Mouse (Mus musculus) retina, embryonic 14.5 days (tissue): ENCODE data around the gene Art3.

Source experiments
- DNase-seq: peaks from one replicate; pipeline ENCODE4 v3.0.0-alpha.2; 2015; ENCODE audit warnings: low spot score

Gene Art3

DNA sequence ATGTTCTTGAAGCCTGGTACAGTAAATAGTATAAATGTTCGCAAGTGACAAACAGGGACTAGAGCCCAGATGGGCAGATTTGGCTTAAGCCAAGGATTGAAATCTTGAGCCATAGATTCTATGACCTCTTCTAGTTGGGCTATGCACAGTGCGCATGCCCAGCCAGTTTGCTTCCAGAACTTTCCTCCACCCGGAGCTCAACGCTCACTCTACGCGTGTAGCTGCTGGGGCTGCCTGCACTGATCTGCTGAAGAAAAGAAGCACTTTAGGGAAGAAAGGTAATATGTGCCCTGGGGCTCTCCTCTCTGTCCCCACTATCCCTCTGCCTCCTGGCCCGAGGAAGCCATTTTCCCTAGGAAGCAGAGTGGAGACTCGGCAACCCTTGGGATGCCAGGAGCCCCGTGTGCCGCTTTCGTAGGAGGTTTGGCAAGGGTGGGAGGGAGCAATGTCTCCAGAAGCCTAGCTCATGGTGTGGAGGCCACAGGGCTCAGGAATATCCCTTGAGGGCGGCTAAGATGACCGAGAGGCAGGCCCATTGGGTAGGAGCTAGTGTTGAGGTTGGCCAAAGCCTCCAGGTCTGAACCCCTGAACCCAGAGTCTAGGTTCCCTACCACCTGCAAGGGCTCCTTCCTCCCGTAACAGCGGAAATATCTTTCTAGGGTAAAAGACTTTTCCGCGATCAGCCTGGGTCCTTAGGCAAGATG, at the start of gene Art3:
Art3 (plus strand) TSS at position 193 of the 704 bp plus-strand sequence.
- no peak for DNase-seq

DNA sequence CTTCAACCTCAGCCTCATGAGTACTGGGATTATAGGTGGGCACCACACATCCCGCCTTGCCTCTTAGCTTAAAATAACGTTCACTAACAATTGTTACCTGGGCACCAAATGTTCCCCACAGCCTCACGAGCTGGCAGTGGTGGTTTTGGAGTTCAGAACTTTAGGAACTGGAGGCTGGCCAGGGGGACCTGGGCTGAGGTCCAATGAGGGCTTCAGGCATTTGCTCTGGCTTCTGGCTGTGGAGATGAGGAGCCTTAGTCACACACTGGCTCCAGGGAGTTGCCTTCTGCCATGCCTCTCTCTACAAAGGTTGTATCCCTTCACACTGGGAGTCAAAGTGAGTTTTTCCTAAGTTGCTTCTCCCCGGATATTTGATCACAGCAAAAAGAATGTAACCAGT, 49.1 kb upstream of the Art3 start:
- no peak for DNase-seq

DNA sequence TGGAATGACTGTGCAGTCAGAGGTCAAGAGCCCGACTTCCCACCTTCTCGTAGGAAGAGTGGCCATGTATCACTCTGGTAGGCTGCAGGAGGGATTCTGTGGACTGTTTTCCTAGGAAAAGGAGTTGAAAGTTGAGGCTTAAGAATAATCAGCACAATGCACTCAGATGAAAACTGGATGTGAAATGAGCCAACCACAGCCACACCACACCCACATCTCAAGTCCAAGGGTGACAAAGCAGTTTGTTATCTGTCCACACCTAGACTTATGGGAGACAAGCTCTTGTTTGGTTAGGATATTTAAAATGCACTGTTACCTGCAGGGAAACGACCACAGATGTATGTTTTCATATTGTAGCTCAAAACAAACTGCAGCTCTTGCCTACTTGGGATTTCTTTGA, 48.5 kb upstream of the Art3 start:
- DNase-seq: no peak

- DNase-seq: no peak
Measured at GRCm38 (mm10) chr5:92287840-92288239, 43.8 kb upstream of the Art3 start.

DNA sequence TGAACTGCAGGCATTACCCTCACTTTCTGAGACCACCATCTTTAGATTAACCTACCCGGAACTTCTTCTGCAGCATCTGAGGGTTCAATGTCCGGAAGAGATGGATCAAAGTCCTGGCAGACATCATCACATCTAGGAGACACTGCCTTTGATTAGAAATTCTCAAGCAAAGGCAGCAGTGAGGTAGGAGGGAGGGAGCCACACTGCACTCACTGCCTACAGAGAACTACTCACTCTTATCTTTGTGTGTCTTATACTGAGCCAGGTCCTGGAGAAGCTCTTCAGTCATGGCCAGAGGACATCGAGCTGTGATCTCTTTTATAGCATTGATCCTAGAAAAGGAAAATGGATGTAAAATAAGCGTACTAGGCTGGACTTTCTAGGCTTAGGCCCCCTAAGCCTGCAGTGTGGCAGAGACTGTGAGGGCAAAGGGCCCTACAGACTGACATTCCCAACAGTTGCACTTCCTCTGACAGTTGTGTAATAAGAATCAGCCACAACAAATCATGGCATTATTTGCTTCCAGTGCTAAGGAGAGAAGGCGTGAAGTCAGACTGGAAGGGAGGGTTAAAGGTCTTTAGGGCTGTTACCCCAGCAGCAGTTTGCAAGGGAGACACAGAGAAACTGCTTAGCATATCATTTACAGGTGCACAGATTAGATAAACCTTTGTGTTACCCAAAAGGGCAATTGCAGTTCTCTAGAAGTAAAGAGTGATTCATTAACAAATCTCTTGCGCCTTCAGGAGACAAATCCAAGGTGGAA, 39.8 kb upstream of the Art3 start:
- no peak for DNase-seq

DNA sequence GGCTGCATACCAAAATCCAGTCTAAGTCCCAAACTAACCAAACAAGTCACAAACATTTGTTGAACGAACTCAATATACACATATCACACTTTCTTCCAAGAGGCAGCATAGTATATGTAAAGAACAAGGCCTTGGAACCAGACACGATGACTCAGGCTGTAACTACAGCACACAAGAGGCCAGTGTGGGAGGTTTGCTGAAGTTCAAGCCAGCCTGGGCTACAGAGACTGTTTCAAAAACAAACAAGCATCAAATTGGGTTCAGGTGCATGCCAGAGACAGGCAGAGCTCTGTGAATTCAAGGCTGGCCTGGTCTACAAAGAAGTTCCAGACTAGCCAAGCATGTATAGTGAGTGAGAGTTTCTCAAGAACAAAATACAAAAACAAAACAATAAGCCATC, 37.1 kb upstream of the Art3 start:
- no peak for DNase-seq

DNA sequence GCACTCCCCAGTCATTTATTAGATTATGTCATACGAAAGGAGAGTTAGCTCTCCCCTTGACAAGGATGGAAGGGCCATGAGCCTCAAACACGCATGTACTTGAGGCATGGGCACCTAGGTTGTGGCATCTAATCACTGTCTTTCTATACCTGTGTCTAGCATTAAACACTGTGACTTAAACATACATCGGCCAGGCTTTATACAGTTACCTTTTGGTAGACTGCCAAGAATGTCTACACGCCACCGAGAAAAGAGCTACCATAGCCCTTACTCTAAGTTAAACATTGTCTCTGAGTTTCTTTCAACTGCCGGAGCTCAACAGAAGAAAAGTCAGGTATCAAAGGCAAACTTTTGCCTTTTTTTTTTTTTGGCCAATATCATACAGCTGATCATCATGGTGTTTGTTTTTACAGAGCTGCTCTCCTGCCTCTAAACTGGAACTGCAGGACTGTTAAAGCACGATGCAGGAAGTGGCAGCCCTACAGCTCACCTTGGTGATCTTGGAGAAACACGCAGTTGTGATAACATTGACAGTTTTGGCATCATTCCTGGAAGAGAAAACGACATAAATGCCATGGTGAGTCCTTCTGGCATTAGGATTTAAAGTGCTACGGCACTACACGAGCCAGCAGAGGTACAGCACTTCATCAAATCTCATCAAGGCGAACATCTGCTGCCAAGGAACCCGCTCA, 29.3 kb upstream of the Art3 start:
- DNase-seq: no peak

- DNase-seq: no peak
Measured at GRCm38 (mm10) chr5:92304291-92304690, 27.3 kb upstream of the Art3 start.

DNA sequence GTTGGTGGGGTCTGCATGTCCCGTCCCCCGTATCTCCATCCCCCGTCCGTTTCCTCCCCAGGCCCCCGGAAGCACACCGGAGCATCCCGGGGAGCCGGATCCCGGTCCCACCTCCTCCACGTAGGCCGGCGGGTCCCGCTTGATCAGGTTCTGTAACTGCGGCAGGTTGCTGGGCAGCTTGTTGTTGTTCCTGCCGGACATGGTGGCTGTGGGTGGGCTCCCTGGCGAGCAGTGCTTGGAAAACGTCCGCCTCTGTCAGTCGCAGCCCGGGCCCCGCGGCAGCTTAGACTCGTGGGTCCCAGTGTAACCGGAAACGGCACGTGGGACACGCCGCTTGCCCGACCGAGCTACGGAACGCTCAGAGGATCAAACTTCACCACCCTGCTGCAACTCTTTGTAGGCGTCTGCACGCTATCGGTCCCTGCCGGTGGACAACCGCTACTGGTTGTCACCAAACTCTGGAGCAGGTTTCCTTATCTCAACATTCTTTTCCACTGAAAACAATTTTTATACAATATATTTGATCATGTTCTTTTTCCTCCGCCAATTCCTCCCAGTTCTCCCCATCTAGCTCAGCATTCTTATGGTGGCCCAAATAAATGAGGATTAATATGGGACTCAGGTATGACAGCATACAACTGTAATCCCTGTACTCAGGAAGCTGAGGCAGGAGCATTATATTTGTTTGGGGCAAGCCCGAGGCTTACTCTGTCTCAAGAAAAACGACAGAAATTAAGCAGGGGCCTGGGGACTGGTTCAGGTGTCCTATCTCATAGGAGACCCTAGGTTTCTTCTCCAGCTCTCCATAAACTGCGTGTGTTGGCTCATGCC, 21.7 kb upstream of the Art3 start, which contains the start of gene Sdad1:
Sdad1 (minus strand) TSS at position 799 of the 831 bp plus-strand sequence.
- DNase-seq: peak; percentile 97

DNA sequence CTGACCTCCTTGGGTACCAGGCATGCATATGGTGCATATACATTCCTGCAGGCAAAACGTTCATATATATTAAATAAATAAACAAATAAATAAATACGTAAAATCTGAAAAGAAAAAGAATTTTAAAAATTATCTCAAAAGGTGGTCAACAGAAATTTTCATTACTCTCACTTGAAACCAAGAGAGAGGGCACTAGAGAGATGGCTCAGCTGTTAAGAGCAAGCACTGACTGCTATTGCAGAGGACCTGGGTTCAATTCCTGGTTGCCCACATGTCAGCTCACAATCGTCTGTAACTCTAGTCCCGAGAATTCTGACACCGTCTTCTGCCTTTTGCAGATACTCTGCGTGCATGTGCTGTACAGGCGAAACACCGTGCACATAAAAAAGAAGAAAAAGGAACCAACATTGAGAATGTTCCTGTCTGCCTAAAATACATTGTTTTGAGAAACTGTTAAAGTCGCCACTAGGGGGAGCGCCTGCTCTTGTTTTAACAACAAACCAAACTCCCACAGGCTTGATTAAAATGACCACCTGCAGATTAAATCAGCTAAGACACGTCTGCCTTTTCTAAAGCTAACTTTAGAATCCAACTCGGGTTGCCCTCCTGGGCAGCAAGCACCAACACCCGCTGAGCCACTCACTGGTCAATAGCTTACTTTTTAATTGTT, 19.4 kb upstream of the Art3 start:
- DNase-seq: peak; percentile 92

- DNase-seq: no peak
Measured at GRCm38 (mm10) chr5:92313776-92314175, 17.9 kb upstream of the Art3 start.

GRCm38 (mm10) chr5:92318119-92318518, 13.5 kb upstream of the Art3 start:
- DNase-seq: no peak

- no peak for DNase-seq
Measured at GRCm38 (mm10) chr5:92318596-92318995, 13.0 kb upstream of the Art3 start.

- no peak for DNase-seq
Measured at GRCm38 (mm10) chr5:92321631-92322400, 9.8 kb upstream of the Art3 start.

GRCm38 (mm10) chr5:92322612-92323011, 9.0 kb upstream of the Art3 start:
- no peak for DNase-seq

GRCm38 (mm10) chr5:92323264-92323663, 8.4 kb upstream of the Art3 start:
- no peak for DNase-seq

DNA sequence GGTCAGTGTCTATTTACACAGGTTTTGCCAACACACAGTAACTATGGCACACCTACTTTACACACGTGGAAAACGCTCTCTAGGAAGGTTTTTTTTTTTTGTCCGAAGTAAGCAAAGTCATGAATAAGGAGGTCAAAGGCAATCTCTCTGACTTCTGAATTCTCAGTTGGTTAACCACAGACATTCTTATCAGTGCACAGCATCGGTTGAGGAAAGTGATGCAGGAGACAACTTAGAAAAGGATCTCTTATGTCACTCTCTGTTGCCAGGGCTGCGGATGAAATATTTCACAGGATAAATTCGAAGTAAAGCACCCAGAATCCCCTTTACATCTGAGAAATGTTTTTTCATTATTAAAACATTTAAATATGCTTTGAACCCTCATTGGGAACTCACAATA, 4.3 kb upstream of the Art3 start:
- DNase-seq: no peak

- DNase-seq: no peak
Measured at GRCm38 (mm10) chr5:92327929-92328328, 3.7 kb upstream of the Art3 start, which contains the start of gene Cxcl9. Cxcl9 (minus strand) TSS chr5:92328079.

DNA sequence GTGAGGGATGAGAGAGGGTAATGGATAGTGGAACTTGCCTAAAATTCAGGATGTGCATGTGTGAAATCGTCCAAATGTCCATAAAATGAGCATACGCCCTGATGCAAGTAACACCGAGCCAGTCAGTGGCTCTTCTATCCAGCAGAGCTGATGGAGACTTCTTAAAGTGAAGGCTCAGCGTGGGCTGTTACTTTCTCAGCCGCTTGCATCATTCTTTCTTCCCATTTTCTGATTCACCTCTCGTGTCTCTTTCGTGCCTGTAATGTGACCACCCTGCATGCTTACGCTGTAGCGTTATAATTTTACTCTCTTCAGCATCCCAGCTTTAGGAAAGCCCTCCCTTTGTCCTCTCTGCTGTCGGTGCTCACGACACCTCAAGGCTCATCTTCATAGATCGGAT, 505 bp upstream of the Art3 start:
- DNase-seq: no peak

- no peak for DNase-seq
Measured at GRCm38 (mm10) chr5:92332359-92332840, 773 bp downstream of the Art3 start.
